In genomic region chr6:113103765-113104164, GRCm38 (mm10) we compare ENCODE assay signal across 8 mouse cellular contexts. TPM values are rescaled to one million over a fixed set of nuclear protein-coding genes. Genes with fewer than 3 reads are reported as not detected.
A peak's percentile ranks its signal among the peaks of the same experiment; 100 is the strongest.
DNase-seq lines count a peak whose midpoint lies in the region.

No protein-coding gene starts in this region.

- DNase-seq in heart, adult 8-10 months (ENCODE audit: low spot score), result peak; percentile 32
- DNase-seq in heart, postnatal 25 days (ENCODE audit: low spot score), result no peak
- DNase-seq in 416B (ENCODE audit: low read depth), result peak; percentile 85
- peak; percentile 73 for DNase-seq in T-cell, adult 2 months (ENCODE audit: low spot score)
- DNase-seq in embryo, embryonic 10.5 days (ENCODE audit: low spot score), result peak; percentile 77
- DNase-seq in layer of hippocampus, postnatal 10 days (ENCODE audit: low spot score in 2 of 2), result peak; percentile 32 to 35
- DNase-seq in naive thymus-derived CD4-positive, alpha-beta T cell, adult 2 months (ENCODE audit: low read depth), result peak; percentile 78
- peak; percentile 84 for DNase-seq in thymus, postnatal 4 days

- intact Hi-C loops in heart, postnatal 25 days (cut with DNase I), result loop anchor here (2.0 kb wide), 2 partner anchors 57 to 65 kb away; partner anchors contain the start of gene Thumpd3

RNA-seq across cellular contexts. Expression of gene Setd5, which starts 26.6 kb away (rescaled TPM):
- 10 to 100 TPM; 31.2 to 34.4 (median 33.0) TPM for total RNA-seq in heart, adult 8-10 months (2022)
- total RNA-seq in heart, postnatal 25 days (2021), result 10 to 100 TPM; 34.4 to 41.1 TPM
- total RNA-seq in layer of hippocampus, postnatal 10 days (2021), result 100 to 1,000 TPM; 130 TPM

RNA-seq across cellular contexts. Expression of gene Thumpd3, which starts 57.7 kb away (rescaled TPM):
- 10 to 100 TPM; 20.1 to 24.8 (median 23.4) TPM for total RNA-seq in heart, adult 8-10 months (2022)
- total RNA-seq in heart, postnatal 25 days (2021), result 10 to 100 TPM; 16.5 to 16.8 TPM
- 10 to 100 TPM; 38.5 to 41.6 TPM for total RNA-seq in layer of hippocampus, postnatal 10 days (2021)
